Mouse (Mus musculus) limb, embryonic 14.5 days (tissue): ENCODE results near the gene Ccdc13. TPM values are rescaled to one million over a fixed set of nuclear protein-coding genes. Genes with fewer than 3 reads are reported as not detected.

Experiments used
- ATAC-seq: fragments of 200-750 bp; cut with Nextera tagmentation; 2 replicates; pipeline ENCODE4 v1.8.0; 2017; ENCODE audit warnings: low read depth, moderate number of reproducible peaks, moderate TSS enrichment; ENCODE audit not compliant: low FRiP score
- DNase-seq: peaks from one replicate; pipeline ENCODE4 v3.0.0-alpha.2; 2015; ENCODE audit warnings: low spot score
- H3K27ac ChIP-seq: fragments of 300-500 bp; sonication (generic); replicated peaks from 2 replicates; pipeline ENCODE4 v1.5.1; 2014; ENCODE audit warnings: low read depth, mild to moderate bottlenecking, low read length, moderate library complexity, mixed read lengths
- H3K27me3 ChIP-seq: fragments of 300-500 bp; sonication (generic); 2 replicates; pipeline ENCODE4 v1.6.1; 2014; ENCODE audit warnings: low read length, mixed read lengths; ENCODE audit not compliant: control insufficient read depth, insufficient read depth
- H3K36me3 ChIP-seq: fragments of 300-500 bp; sonication (generic); 2 replicates; pipeline ENCODE4 v1.6.1; 2014; ENCODE audit warnings: mild to moderate bottlenecking, low read length, moderate library complexity, mixed read lengths; ENCODE audit not compliant: control insufficient read depth, insufficient read depth
- H3K4me1 ChIP-seq: fragments of 300-500 bp; sonication (generic); 2 replicates; pipeline ENCODE4 v1.6.1; 2014; ENCODE audit warnings: antibody characterized with exemption, low read length, mixed read lengths; ENCODE audit not compliant: control insufficient read depth, insufficient read depth
- H3K4me2 ChIP-seq: fragments of 300-500 bp; sonication (generic); replicated peaks from 2 replicates; pipeline ENCODE4 v1.6.1; 2014; ENCODE audit warnings: low read depth, mild to moderate bottlenecking, low read length, moderate library complexity; ENCODE audit not compliant: severe bottlenecking
- H3K4me3 ChIP-seq: fragments of 300-500 bp; sonication (generic); replicated peaks from 2 replicates; pipeline ENCODE4 v1.5.1; 2014; ENCODE audit warnings: low read length
- H3K9ac ChIP-seq: fragments of 300-500 bp; sonication (generic); 2 replicates; pipeline ENCODE4 v1.6.1; 2014; ENCODE audit warnings: mild to moderate bottlenecking, low read depth, low read length, moderate library complexity; ENCODE audit not compliant: severe bottlenecking
- H3K9me3 ChIP-seq: fragments of 300-500 bp; sonication (generic); 2 replicates; pipeline ENCODE4 v1.6.1; 2016; ENCODE audit warnings: low read length; ENCODE audit not compliant: control insufficient read depth
- POLR2A ChIP-seq: fragments of 200-500 bp; IDR thresholded peaks from 2 replicates; pipeline ENCODE4 v1.8.0; 2012; ENCODE audit warnings: inconsistent platforms, mild to moderate bottlenecking, moderate library complexity, borderline replicate concordance; ENCODE audit not compliant: insufficient read depth, insufficient read length; ENCODE audit errors: extremely low read depth
- WGBS: fragments of 180-500 bp; shearing (Covaris S2); extraction: QIAGEN DNeasy Blood & Tissue Kit; methylation state at CpG from one replicate; pipeline ENCODE4 v1.1.7; 2014; 5-methylcytosine and 5-hydroxymethylcytosine counted together
- polyA plus RNA-seq, 2 experiments: library from polyadenylated mRNA; depleted of rRNA in 1 of 2; stranded (reverse) in 1 of 2; unstranded in 1 of 2; fragments of >200 nt; fragmentation: Nextera tagmentation in 1 of 2; extraction: Ambion mirVana in 1 of 2; gene quantifications; 2 replicates each; pipeline versions ENCODE4 v1.2.1 to v1.2.3; 2012 to 2014

Gene Ccdc13
- polyA plus RNA-seq, 2 experiments = 0.47 to 0.58 TPM

DNA sequence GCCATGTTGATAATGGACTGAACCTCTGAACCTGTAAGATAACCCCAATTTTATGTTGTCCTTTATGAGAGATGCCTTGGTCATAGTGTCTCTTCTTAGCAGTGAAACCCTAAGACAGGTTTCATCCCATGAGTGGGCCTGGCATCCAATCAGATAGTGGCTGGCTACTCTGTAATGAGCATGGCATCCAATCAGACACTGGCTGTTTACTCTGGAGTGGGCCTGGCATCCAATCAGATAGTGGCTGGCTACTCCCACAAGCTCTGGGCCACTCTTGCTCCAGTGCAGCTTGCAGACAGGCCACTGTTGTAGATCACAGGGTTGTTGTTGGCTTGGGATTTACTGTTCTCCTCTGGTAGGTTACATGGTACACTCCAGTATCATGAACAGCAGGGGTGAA is 34.3 kb upstream of the Ccdc13 start:
- no peak for DNase-seq
- Histone ChIP-seq H3K36me3 (no peaks in the 10 kb centered on the region), H3K4me3 (no peak overlapping the region), H3K9me3 (no peaks in the 10 kb centered on the region), H3K9ac (no peak overlapping the region), H3K4me1 (no peaks in the 10 kb centered on the region), H3K27ac (no peak overlapping the region), H3K4me2 (no peak overlapping the region), H3K27me3 (no peaks in the 10 kb centered on the region)
- ATAC-seq = no peak
- TF ChIP-seq POLR2A = no peak

DNA sequence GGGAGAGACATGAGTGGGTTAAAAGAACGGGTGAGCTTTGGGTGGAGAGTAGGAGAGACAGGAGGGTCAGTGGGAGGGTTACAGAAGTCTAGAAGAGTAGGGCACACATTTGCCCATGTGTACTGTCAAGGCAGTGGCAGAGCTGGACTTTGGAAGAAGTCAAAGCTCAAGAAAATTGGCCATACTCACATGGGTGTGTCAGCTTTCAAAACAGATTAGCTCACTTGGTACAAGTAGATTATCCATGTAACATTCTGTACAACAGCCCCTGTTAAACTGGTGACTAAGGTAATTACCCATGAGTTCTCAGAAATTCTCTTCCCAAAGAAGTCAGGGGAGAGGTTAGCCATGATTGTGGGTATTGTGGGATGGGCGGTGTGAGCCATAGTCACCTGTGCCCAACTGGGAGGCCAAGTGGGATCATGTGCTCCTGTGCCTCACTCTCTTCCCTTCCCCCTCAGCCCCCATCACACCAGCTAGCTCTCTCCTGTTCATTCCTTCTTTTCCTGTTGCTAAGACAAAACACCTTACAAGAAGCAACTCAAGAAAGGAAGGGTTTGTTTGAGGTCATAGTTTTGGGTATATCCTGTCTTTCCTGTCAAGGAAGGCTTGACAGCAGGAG is 32.9 kb upstream of the Ccdc13 start:
- Histone ChIP-seq H3K4me3 (no peak overlapping the region), H3K4me2 (no peak overlapping the region), H3K4me1 (no peaks in the 10 kb centered on the region), H3K9me3 (no peaks in the 10 kb centered on the region), H3K36me3 (no peaks in the 10 kb centered on the region), H3K27me3 (no peaks in the 10 kb centered on the region), H3K27ac (no peak overlapping the region), H3K9ac (no peak overlapping the region)
- no peak for TF ChIP-seq POLR2A
- DNase-seq = no peak
- no peak for ATAC-seq
- 82% methylated on average over 2 of the region's 2 CpGs for WGBS

DNA sequence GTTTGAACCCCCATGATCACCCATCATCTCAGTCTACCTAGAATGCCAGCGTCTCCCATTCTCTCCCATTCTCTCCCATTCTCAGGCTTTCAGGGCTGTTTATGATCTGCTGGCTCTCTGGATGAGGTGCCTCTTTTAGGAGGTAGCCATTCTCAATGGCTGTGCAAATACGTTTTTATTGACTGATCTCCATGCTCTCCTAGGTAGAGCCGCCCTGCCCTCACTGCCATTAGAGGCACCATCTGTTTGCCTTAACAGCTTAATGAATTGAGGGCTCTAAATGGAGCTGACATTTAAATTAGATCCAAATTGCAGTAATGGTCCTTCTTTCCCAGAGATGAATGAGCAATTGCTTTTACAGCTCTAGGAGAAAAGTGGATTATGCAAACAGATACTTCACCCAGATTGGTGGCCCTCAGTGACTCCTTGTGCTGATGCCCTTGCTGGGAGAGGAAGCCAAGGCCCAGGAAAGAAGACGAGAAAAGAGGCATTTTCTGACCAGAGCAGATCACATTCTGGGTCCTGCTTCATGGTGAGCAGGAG is 30.8 kb upstream of the Ccdc13 start:
- Histone ChIP-seq H3K9ac (no peak overlapping the region), H3K36me3 (no peaks in the 10 kb centered on the region), H3K27me3 (no peaks in the 10 kb centered on the region), H3K4me1 (no peaks in the 10 kb centered on the region), H3K4me2 (no peak overlapping the region), H3K27ac (no peak overlapping the region), H3K4me3 (no peak overlapping the region), H3K9me3 (no peaks in the 10 kb centered on the region)
- DNase-seq = no peak
- TF ChIP-seq POLR2A = no peak
- 26% methylated on average over 4 of the region's 4 CpGs for WGBS
- ATAC-seq = no peak

DNA sequence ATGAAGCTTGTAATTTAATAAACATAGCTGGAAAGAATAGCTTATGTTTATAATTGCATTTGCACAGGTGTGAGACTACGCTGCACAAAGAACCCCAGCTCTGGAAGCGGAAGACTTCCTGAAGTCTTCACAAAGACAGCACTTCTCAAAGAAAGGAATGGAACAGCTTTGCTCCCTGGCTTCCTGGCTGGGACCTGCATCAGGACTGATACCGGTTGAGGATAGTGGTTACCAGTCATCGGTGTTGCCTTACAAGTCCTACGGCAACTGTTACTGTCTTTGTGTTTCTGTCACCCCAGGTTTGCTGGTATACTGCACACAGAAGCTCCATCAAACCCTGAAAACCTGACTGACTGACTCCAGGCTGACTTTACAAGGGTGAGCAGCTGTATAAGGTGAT is 30.2 kb upstream of the Ccdc13 start:
- TF ChIP-seq POLR2A = no peak
- H3K4me1 ChIP-seq = no peaks in the 10 kb centered on the region
- DNase-seq (no peak), ATAC-seq (no peak)
- no peak overlapping the region for H3K4me2 ChIP-seq
- no peak overlapping the region for H3K27ac ChIP-seq
- no peak overlapping the region for H3K4me3 ChIP-seq
- H3K9ac ChIP-seq = no peak overlapping the region
- H3K36me3 ChIP-seq = no peaks in the 10 kb centered on the region
- H3K27me3 ChIP-seq = no peaks in the 10 kb centered on the region
- H3K9me3 ChIP-seq = no peaks in the 10 kb centered on the region
- 74% methylated on average over 5 of the region's 5 CpGs for WGBS

DNA sequence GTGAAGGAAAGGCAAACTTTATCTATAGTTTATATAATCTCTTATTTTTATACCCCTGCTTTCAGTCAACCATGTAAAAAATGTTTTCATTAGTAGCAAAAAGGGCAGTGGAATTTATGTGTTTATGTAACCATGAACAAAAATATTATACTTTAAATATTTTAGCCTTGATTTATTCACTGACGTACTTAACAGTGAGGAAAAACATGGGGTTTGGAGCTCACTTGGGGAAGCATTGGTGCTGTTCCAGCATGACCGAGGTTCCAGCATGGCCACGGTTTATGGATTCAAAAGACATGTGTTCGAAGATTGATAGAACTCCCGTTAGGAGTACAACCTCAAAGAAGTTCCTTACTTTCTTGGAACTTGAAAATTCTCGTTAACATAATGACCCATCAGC is 29.0 kb upstream of the Ccdc13 start:
- no peak for TF ChIP-seq POLR2A
- WGBS = 71% methylated on average over 6 of the region's 6 CpGs
- no peak for ATAC-seq

More for the DNA sequence above, 29.0 kb upstream of the Ccdc13 start:
- H3K4me1 ChIP-seq = no peaks in the 10 kb centered on the region
- no peaks in the 10 kb centered on the region for H3K36me3 ChIP-seq
- DNase-seq = no peak
- no peak overlapping the region for H3K27ac ChIP-seq
- no peaks in the 10 kb centered on the region for H3K9me3 ChIP-seq
- H3K9ac ChIP-seq = no peak overlapping the region
- H3K4me3 ChIP-seq = no peak overlapping the region
- H3K4me2 ChIP-seq = no peak overlapping the region
- H3K27me3 ChIP-seq = no peaks in the 10 kb centered on the region
